Mouse (Mus musculus): ENCODE data around the gene Tbc1d7. TPM values are rescaled to one million over a fixed set of nuclear protein-coding genes. Genes with fewer than 3 reads are reported as not detected.

Tbc1d7 gene
- total RNA-seq (2015; ENCODE audit: low replicate concordance) (1.4 TPM in 1 of 2 replicates, not detected in the other), total RNA-seq (2017; ENCODE audit: low replicate concordance) (1.4 TPM in 1 of 2 replicates, not detected in the other)

GRCm38 (mm10) chr13:43171020-43171710, at the start of gene Tbc1d7:
TSS of gene Tbc1d7 (minus strand) at chr13:43171501.
- peak; percentile 97 for ATAC-seq (replicated peaks; ENCODE audit: low FRiP score, poor library complexity, severe bottlenecking)

GRCm38 (mm10) chr13:43220635-43221034, 49.3 kb upstream of the Tbc1d7 start:
- ATAC-seq (replicated peaks; ENCODE audit: low FRiP score, poor library complexity, severe bottlenecking) = no peak

- no peak for ATAC-seq (replicated peaks; ENCODE audit: low FRiP score, poor library complexity, severe bottlenecking)
Observed at GRCm38 (mm10) chr13:43218764-43219163, 47.5 kb upstream of the Tbc1d7 start.

- ATAC-seq (replicated peaks; ENCODE audit: low FRiP score, poor library complexity, severe bottlenecking) = no peak
Observed at GRCm38 (mm10) chr13:43218284-43218683, 47.0 kb upstream of the Tbc1d7 start.

GRCm38 (mm10) chr13:43217686-43218085, 46.4 kb upstream of the Tbc1d7 start:
- ATAC-seq (replicated peaks; ENCODE audit: low FRiP score, poor library complexity, severe bottlenecking) = no peak

GRCm38 (mm10) chr13:43217059-43217458, 45.8 kb upstream of the Tbc1d7 start:
- ATAC-seq (replicated peaks; ENCODE audit: low FRiP score, poor library complexity, severe bottlenecking) = no peak

- ATAC-seq (replicated peaks; ENCODE audit: low FRiP score, poor library complexity, severe bottlenecking) = no peak
Observed at GRCm38 (mm10) chr13:43215994-43216706, 44.8 kb upstream of the Tbc1d7 start.

GRCm38 (mm10) chr13:43215144-43215993, 44.1 kb upstream of the Tbc1d7 start:
- no peak for ATAC-seq (replicated peaks; ENCODE audit: low FRiP score, poor library complexity, severe bottlenecking)

GRCm38 (mm10) chr13:43212338-43212737, 41.0 kb upstream of the Tbc1d7 start:
- no peak for ATAC-seq (replicated peaks; ENCODE audit: low FRiP score, poor library complexity, severe bottlenecking)

- ATAC-seq (replicated peaks; ENCODE audit: low FRiP score, poor library complexity, severe bottlenecking) = no peak
Observed at GRCm38 (mm10) chr13:43210956-43211355, 39.7 kb upstream of the Tbc1d7 start.

GRCm38 (mm10) chr13:43209560-43209959, 38.3 kb upstream of the Tbc1d7 start:
- no peak for ATAC-seq (replicated peaks; ENCODE audit: low FRiP score, poor library complexity, severe bottlenecking)

GRCm38 (mm10) chr13:43208914-43209439, 37.7 kb upstream of the Tbc1d7 start:
- no peak for ATAC-seq (replicated peaks; ENCODE audit: low FRiP score, poor library complexity, severe bottlenecking)

- ATAC-seq (replicated peaks; ENCODE audit: low FRiP score, poor library complexity, severe bottlenecking) = no peak
Observed at GRCm38 (mm10) chr13:43206118-43206683, 34.9 kb upstream of the Tbc1d7 start.

- ATAC-seq (replicated peaks; ENCODE audit: low FRiP score, poor library complexity, severe bottlenecking) = no peak
Observed at GRCm38 (mm10) chr13:43203641-43204040, 32.3 kb upstream of the Tbc1d7 start.

GRCm38 (mm10) chr13:43203234-43203633, 31.9 kb upstream of the Tbc1d7 start:
- ATAC-seq (replicated peaks; ENCODE audit: low FRiP score, poor library complexity, severe bottlenecking) = no peak

GRCm38 (mm10) chr13:43202351-43202750, 31.1 kb upstream of the Tbc1d7 start:
- no peak for ATAC-seq (replicated peaks; ENCODE audit: low FRiP score, poor library complexity, severe bottlenecking)

- ATAC-seq (replicated peaks; ENCODE audit: low FRiP score, poor library complexity, severe bottlenecking) = 0 out of 2 replicates have a peak, but pooled peaks have one; percentile 31
Observed at GRCm38 (mm10) chr13:43201033-43201432, 29.7 kb upstream of the Tbc1d7 start.

- ATAC-seq (replicated peaks; ENCODE audit: low FRiP score, poor library complexity, severe bottlenecking) = no peak
Observed at GRCm38 (mm10) chr13:43200473-43200872, 29.2 kb upstream of the Tbc1d7 start.

GRCm38 (mm10) chr13:43199749-43200148, 28.4 kb upstream of the Tbc1d7 start:
- no peak for ATAC-seq (replicated peaks; ENCODE audit: low FRiP score, poor library complexity, severe bottlenecking)

GRCm38 (mm10) chr13:43199282-43199681, 28.0 kb upstream of the Tbc1d7 start:
- no peak for ATAC-seq (replicated peaks; ENCODE audit: low FRiP score, poor library complexity, severe bottlenecking)

Data from erythroid progenitor cell, adult 5-6 weeks (primary cell).